ENCODE assay signal across 24 mouse cellular contexts in genomic region chr4:48650617-48651360, GRCm38 (mm10). TPM values are rescaled to one million over a fixed set of nuclear protein-coding genes. Genes with fewer than 3 reads are reported as not detected.
DNase-seq lines count a peak whose midpoint lies in the region; ATAC-seq and TF ChIP-seq lines count a peak whose summit lies in the region.
"Had no signal": no experiment of that assay in that cellular context is flagged by ENCODE, and none has a peak within 500 bp of the region (broad histone marks: within the 10 kb centered on the region; RNA-seq: fewer than 3 reads in every experiment).

No protein-coding gene starts in this region.

- no peak for DNase-seq in forebrain, postnatal 0 days
- no peak for DNase-seq in forebrain, embryonic 10.5 days (ENCODE audit: extremely low spot score, low spot score)
- no peak for DNase-seq in layer of hippocampus, adult 2 months (ENCODE audit: low spot score in 2 of 2)
- DNase-seq in layer of hippocampus, adult 8-10 months (ENCODE audit: low spot score in 2 of 2), result no peak
- DNase-seq in ES-E14 (ENCODE audit: low read depth, low spot score), result peak; percentile 8
- no peak for DNase-seq in neural tube, embryonic 10.5 days (ENCODE audit: extremely low spot score, low spot score)
- DNase-seq: adrenal gland, adult 2 months; adrenal gland, postnatal 25 days; B cell, adult 2 months; cerebellum, adult 2 months; cerebellum, postnatal 10 days; embryo, embryonic 11 days; gastrocnemius, adult 2 months; gastrocnemius, postnatal 25 days; heart, postnatal 10 days had no signal

- peak; percentile 10; the same call in 1 of the 2 replicates for ATAC-seq in forebrain, postnatal 0 days
- ATAC-seq: CD4-positive, CD25-positive, alpha-beta regulatory T cell, adult 4 months; forebrain, embryonic 15.5 days had no signal

- H3K4me1 ChIP-seq in forebrain, postnatal 0 days (ENCODE audit: insufficient read depth), result no peaks in the 10 kb centered on the region
- H3K4me1 ChIP-seq in forebrain, embryonic 10.5 days, result no peaks in the 10 kb centered on the region
- H3K4me1 ChIP-seq in ES-E14 (ENCODE audit: control insufficient read depth in 2 of 2, insufficient read depth in 2 of 2, low read length in 2 of 2, poor library complexity in 1 of 2), result peaks cover 0 to 2% of the 10 kb centered on the region in 2 experiments; a peak in 1 of 4 replicates
- H3K4me1 ChIP-seq in cortical plate, adult 2 months (ENCODE audit: control insufficient read depth, insufficient read depth, low read length), result peaks cover 3% of the 10 kb centered on the region
- H3K4me1 ChIP-seq: embryonic facial prominence, embryonic 15.5 days; hindbrain, embryonic 10.5 days had no signal

- no peak for TF ChIP-seq CTCF in forebrain, postnatal 0 days (IDR thresholded peaks at IDR 0.05; ENCODE audit: low read depth)
- no peak for TF ChIP-seq CTCF in layer of hippocampus, adult 2 months (conservative IDR thresholded peaks at IDR 0.05)
- TF ChIP-seq CTCF in cortical plate, adult 2 months (IDR thresholded peaks at IDR 0.05; ENCODE audit: extremely low read depth, insufficient read depth, low read length), result no peak

- H3K9me3 ChIP-seq in forebrain, postnatal 0 days (ENCODE audit: low read length), result no peaks in the 10 kb centered on the region; the same call in 1 of the 2 replicates
- H3K9me3 ChIP-seq in forebrain, embryonic 10.5 days, result no peaks in the 10 kb centered on the region
- no peaks in the 10 kb centered on the region for H3K9me3 ChIP-seq in ES-E14 (ENCODE audit: control insufficient read depth, insufficient read depth, low read depth, low read length)
- H3K9me3 ChIP-seq: embryonic facial prominence, embryonic 15.5 days; forebrain, embryonic 15.5 days; hindbrain, embryonic 10.5 days had no signal

- in situ Hi-C loops in ES-E14 (cut with MboI; ENCODE audit: low sequenced_read_pairs in 2 of 2, unreplicated experiment in 2 of 2), result no loop called here

- 79% methylated on average over 10 of the region's 10 CpGs for WGBS in forebrain, postnatal 0 days
- WGBS in forebrain, embryonic 10.5 days, result 95% methylated on average over 10 of the region's 10 CpGs

- H3K27ac ChIP-seq in forebrain, postnatal 0 days (ENCODE audit: low read depth, low read length), result 0 out of 2 replicates have a peak overlapping the region, but pooled peaks have one; percentile 24
- H3K27ac ChIP-seq in forebrain, embryonic 10.5 days, result no peak overlapping the region
- peak overlapping the region; percentile 57 for H3K27ac ChIP-seq in layer of hippocampus, adult 2 months
- no peak overlapping the region for H3K27ac ChIP-seq in ES-E14 (ENCODE audit: insufficient read depth, low read depth, low read length, poor library complexity, severe bottlenecking)
- peak overlapping the region; percentile 64; the same call in 1 of the 2 replicates for H3K27ac ChIP-seq in cortical plate, adult 2 months (ENCODE audit: insufficient read depth, low read length)
- H3K27ac ChIP-seq: embryonic facial prominence, embryonic 15.5 days; forebrain, embryonic 15.5 days; gastrocnemius, adult 2 months; hindbrain, embryonic 10.5 days; hindbrain, embryonic 14.5 days had no signal

- H3K4me2 ChIP-seq in forebrain, postnatal 0 days (ENCODE audit: low read depth), result no peak overlapping the region
- H3K4me2 ChIP-seq: embryonic facial prominence, embryonic 15.5 days; forebrain, embryonic 15.5 days; hindbrain, embryonic 14.5 days had no signal

- no peak for TF ChIP-seq POLR2A in cortical plate, adult 2 months (IDR thresholded peaks at IDR 0.05; ENCODE audit: extremely low read depth, insufficient read depth, low read length)

- peaks cover 36% of the 10 kb centered on the region for H3K36me3 ChIP-seq in forebrain, postnatal 0 days (ENCODE audit: insufficient read depth)
- peaks cover 97% of the 10 kb centered on the region for H3K36me3 ChIP-seq in forebrain, embryonic 10.5 days (replicated peaks)
- peaks cover 8% of the 10 kb centered on the region for H3K36me3 ChIP-seq in ES-E14 (ENCODE audit: control insufficient read depth, insufficient read depth, low read length, poor library complexity, severe bottlenecking)

- no peak overlapping the region for H3K4me3 ChIP-seq in forebrain, postnatal 0 days (ENCODE audit: low read depth, low read length)
- no peak overlapping the region for H3K4me3 ChIP-seq in forebrain, embryonic 10.5 days
- H3K4me3 ChIP-seq in layer of hippocampus, adult 2 months, result no peak overlapping the region
- no peak overlapping the region for H3K4me3 ChIP-seq in ES-E14 (ENCODE audit: insufficient read depth in 1 of 2, low read depth in 1 of 2, low read length in 2 of 2, poor library complexity in 1 of 2, severe bottlenecking in 1 of 2)
- no peak overlapping the region for H3K4me3 ChIP-seq in cortical plate, adult 2 months (ENCODE audit: insufficient read depth, low read length)
- H3K4me3 ChIP-seq: embryonic facial prominence, embryonic 15.5 days; erythroblast, embryonic 14.5 days; forebrain, embryonic 15.5 days; gastrocnemius, adult 2 months; hindbrain, embryonic 10.5 days had no signal

- no peaks in the 10 kb centered on the region for H3K27me3 ChIP-seq in forebrain, postnatal 0 days (ENCODE audit: insufficient read depth, low read length)
- no peaks in the 10 kb centered on the region for H3K27me3 ChIP-seq in forebrain, embryonic 10.5 days (ENCODE audit: poor library complexity, severe bottlenecking)
- H3K27me3 ChIP-seq: embryonic facial prominence, embryonic 15.5 days; forebrain, embryonic 15.5 days had no signal

- H3K9ac ChIP-seq in forebrain, postnatal 0 days, result no peak overlapping the region
- no peak overlapping the region for H3K9ac ChIP-seq in ES-E14 (ENCODE audit: insufficient read depth, low read depth, low read length, poor library complexity, severe bottlenecking)
- H3K9ac ChIP-seq: embryonic facial prominence, embryonic 15.5 days; forebrain, embryonic 15.5 days; hindbrain, embryonic 14.5 days had no signal

TF ChIP-seq in ES-E14, 5 proteins besides CTCF, POLR2A, EP300 and RAD21:
- no peak for TF ChIP-seq CHD2 (IDR thresholded peaks at IDR 0.05; ENCODE audit: low read depth, low read length)
- no peak for TF ChIP-seq MAFK (IDR thresholded peaks at IDR 0.05; ENCODE audit: insufficient read depth, low read depth, low read length)
- TF ChIP-seq HCFC1 (IDR thresholded peaks at IDR 0.05; ENCODE audit: borderline replicate concordance, insufficient read depth, low read length), result no peak
- no peak for TF ChIP-seq ZC3H11A (IDR thresholded peaks at IDR 0.05; ENCODE audit: borderline replicate concordance, low read depth, low read length)

RNA-seq across cellular contexts. Expression of gene Cavin4, which starts 12.5 kb away (rescaled TPM):
- total RNA-seq in forebrain, postnatal 0 days (2014; rRNA removed), result 2.1 and 3.2 TPM in 2 replicates
- polyA plus RNA-seq in forebrain, postnatal 0 days (2015; fragmentation: Nextera tagmentation; extraction: Ambion mirVana), result 0.94 and 1.4 TPM in 2 replicates
- 0.98 and 1.3 TPM in 2 replicates for polyA plus RNA-seq in forebrain, embryonic 10.5 days (2016; fragmentation: Nextera tagmentation; extraction: Ambion mirVana)
- 1 to 10 TPM; 2.1 TPM for total RNA-seq in layer of hippocampus, adult 2 months (2021)
- 1 to 10 TPM; 1.5 to 3.4 (median 2.3) TPM for total RNA-seq in layer of hippocampus, adult 8-10 months (2022)
- 6.8 and 7.9 TPM in 2 replicates for total RNA-seq in ES-E14 (2012; rRNA removed)
- polyA plus RNA-seq in cortical plate, adult 2 months (2012; rRNA removed), result 0.83 and 0.90 TPM in 2 replicates
- total RNA-seq: granulocyte monocyte progenitor cell, adult 5-6 weeks; MEL had no signal
- polyA plus RNA-seq: adrenal gland, adult 2 months; CD4-positive, CD25-positive, alpha-beta regulatory T cell, adult 4 months; erythroblast, embryonic 14.5 days had no signal

Comparison
In these comparisons a context has a peak if more than half of its experiments do, and no peak if none do; other contexts are left out.
1. H3K27ac ChIP-seq: peak in forebrain, postnatal 0 days (single experiment), layer of hippocampus, adult 2 months (single experiment) and cortical plate, adult 2 months (single experiment); none in forebrain, embryonic 10.5 days (single experiment) and ES-E14 (single experiment).